Mouse (Mus musculus) heart, embryonic 10.5 days (tissue): ENCODE data around the gene Adrm1. TPM values are rescaled to one million over a fixed set of nuclear protein-coding genes. Genes with fewer than 3 reads are reported as not detected.
A peak's percentile ranks its signal among the peaks of the same experiment; 100 is the strongest.

ENCODE experiments used
- DNase-seq: peaks from one replicate; pipeline ENCODE4 v3.0.0-alpha.2; 2017; ENCODE audit warnings: low spot score
- H3K27ac ChIP-seq: fragments of 300-500 bp; sonication (generic); 2 replicates; pipeline ENCODE4 v1.5.1; 2016; ENCODE audit warnings: mild to moderate bottlenecking
- H3K27me3 ChIP-seq: fragments of 300-500 bp; sonication (generic); 2 replicates; pipeline ENCODE4 v1.6.1; 2016; ENCODE audit warnings: mild to moderate bottlenecking; ENCODE audit not compliant: poor library complexity, insufficient read depth, severe bottlenecking
- H3K36me3 ChIP-seq: fragments of 300-500 bp; sonication (generic); 2 replicates; pipeline ENCODE4 v1.6.1; 2016; ENCODE audit warnings: mild to moderate bottlenecking, moderate library complexity
- H3K4me1 ChIP-seq: fragments of 300-500 bp; sonication (generic); 2 replicates; pipeline ENCODE4 v1.6.1; 2016; ENCODE audit warnings: mild to moderate bottlenecking
- H3K4me3 ChIP-seq: fragments of 300-500 bp; sonication (generic); 2 replicates; pipeline ENCODE4 v1.5.1; 2016; ENCODE audit warnings: mild to moderate bottlenecking, moderate library complexity
- H3K9me3 ChIP-seq: fragments of 300-500 bp; sonication (generic); 2 replicates; pipeline ENCODE4 v1.6.1; 2016; ENCODE audit warnings: mild to moderate bottlenecking, moderate library complexity
- WGBS: fragments of 180-500 bp; shearing (Covaris S2); methylation state at CpG from one replicate; pipeline ENCODE4 v1.1.7; 2016; 5-methylcytosine and 5-hydroxymethylcytosine counted together
- polyA plus RNA-seq: library from polyadenylated mRNA; unstranded; fragments of >200 nt; fragmentation: Nextera tagmentation; extraction: Ambion mirVana; gene quantifications from 2 replicates; pipeline ENCODE4 v1.2.1, GENCODE M21; 2016

Gene Adrm1
- polyA plus RNA-seq, 1 experiment from 2014 or later: 240 TPM

DNA sequence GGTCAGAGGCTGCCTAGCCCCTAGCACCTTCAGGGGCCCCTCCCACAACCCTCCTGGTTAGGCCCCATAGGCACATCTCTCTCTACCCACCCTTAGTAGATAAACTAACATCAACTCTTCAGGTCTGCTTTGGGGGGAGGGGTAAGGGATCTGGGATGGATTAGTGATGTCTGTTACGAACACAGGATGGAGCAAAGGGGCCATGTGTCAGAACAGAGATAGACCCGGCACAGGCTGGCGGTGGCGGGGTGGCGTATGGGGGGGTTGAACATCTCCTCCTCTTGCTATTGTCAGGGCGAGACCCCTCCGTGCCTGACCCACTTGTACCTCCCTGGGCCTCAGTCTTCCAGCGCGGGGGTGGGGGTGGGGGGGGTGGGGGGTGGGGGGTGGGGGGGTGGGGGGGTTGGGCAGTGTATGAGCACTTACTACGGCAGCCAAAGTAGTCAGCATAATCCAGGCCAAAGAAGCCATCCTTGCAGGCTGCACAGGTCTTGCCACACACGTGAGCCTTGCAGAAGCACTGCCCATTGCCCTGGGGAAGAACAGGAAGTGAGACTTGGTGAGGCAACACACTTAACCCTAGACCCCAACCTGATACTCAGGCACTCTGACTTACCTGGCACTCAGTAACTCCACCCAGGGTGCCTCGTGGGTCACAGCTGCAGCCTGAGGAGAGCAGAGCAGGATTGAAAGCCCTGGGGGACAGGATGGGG, 25.5 kb downstream of the Adrm1 start:
- no peaks in the 10 kb centered on the region for H3K9me3 ChIP-seq
- H3K4me1 ChIP-seq: peaks cover 27% of the 10 kb centered on the region; the same call in 1 of the 2 replicates
- WGBS: 69% methylated on average over 10 of the region's 12 CpGs
- no peak overlapping the region for H3K27ac ChIP-seq
- no peak for DNase-seq
- H3K4me3 ChIP-seq: no peak overlapping the region
- no peaks in the 10 kb centered on the region for H3K27me3 ChIP-seq
- peaks cover 82% of the 10 kb centered on the region for H3K36me3 ChIP-seq

DNA sequence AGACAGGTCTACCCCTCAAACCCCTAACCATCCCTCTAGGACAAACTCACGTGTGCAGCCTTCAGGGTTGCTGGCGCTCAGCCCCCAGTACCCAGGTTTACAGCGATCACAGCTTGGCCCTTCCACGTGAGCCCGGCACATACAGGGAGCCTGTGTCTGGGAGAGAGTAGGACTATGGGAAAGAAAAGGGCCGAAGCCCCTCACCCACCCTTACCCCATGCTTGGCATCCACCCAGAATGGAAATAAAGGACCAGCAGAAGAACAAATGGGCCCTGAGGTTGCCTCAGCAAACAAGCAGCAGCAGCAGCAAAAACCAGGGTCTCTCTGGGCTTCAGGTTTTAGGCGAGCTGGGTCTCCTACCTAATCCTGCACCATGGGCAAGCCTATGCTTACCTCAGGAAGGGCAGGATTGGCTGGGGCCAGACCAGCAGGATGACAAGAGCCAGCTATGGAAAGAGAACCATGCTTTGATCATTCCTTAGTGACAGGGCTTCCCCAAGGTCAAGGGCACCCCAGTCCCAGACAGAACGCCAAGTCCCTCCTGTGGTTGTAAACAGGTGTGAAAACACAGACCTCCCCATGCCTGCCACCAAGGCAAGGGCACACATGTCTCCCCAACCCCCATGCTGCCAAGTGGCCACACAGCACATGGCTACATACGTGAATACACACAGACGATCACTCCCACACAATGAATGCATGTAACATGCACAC, 26.2 kb downstream of the Adrm1 start:
- no peak overlapping the region for H3K27ac ChIP-seq
- H3K27me3 ChIP-seq: no peaks in the 10 kb centered on the region
- no peaks in the 10 kb centered on the region for H3K9me3 ChIP-seq
- no peak for DNase-seq
- no peak overlapping the region for H3K4me3 ChIP-seq
- WGBS: 79% methylated on average over 10 of the region's 10 CpGs
- peaks cover 24% of the 10 kb centered on the region; the same call in 1 of the 2 replicates for H3K4me1 ChIP-seq
- peaks cover 82% of the 10 kb centered on the region for H3K36me3 ChIP-seq

DNA sequence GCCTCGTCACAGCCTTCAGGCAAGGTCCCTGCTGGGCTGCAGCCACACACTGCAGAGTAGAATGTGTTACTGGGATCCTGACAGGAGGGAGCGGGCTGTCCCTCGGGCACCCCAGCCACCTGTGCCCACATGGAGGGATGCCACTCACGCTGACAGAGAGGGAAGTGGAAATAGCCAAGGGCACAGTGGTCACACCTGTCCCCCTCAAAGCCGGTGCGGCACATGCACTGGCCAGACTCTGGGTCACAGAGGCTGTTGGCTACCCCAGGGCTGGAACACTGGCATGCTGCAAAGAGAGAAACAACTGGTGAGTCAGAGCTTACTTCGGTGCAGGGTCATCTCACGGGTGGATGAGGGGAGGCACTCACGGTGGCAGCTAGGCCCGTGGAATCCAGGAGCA, 27.5 kb downstream of the Adrm1 start:
- no peak overlapping the region for H3K4me3 ChIP-seq
- 83% methylated on average over 10 of the region's 10 CpGs for WGBS
- no peaks in the 10 kb centered on the region for H3K9me3 ChIP-seq
- DNase-seq: no peak
- peaks cover 21% of the 10 kb centered on the region; the same call in 1 of the 2 replicates for H3K4me1 ChIP-seq
- peaks cover 76% of the 10 kb centered on the region for H3K36me3 ChIP-seq
- no peaks in the 10 kb centered on the region for H3K27me3 ChIP-seq
- H3K27ac ChIP-seq: no peak overlapping the region

DNA sequence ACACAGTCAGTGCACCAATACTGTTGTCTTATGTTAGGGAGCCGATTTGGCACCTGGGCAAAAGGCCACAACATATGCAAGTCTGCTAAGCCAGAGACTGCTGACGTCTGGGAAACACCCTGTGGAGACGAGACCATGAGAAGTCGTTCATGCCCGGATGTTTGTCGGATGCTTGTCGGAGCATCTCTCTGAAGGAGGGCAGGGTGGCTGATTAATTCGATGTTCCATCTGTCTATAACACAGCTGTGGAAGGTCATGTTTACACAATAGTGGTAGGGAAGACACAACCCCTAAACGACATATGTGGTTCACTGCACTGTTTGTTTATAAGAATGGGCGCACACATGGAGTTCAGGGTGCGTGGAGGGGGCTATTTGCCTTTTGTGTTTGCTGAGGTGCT, 29.4 kb downstream of the Adrm1 start:
- Histone ChIP-seq H3K27ac (no peak overlapping the region), H3K9me3 (no peaks in the 10 kb centered on the region), H3K27me3 (no peaks in the 10 kb centered on the region), H3K36me3 (peaks cover 57% of the 10 kb centered on the region), H3K4me1 (peaks cover 30% of the 10 kb centered on the region), H3K4me3 (no peak overlapping the region)
- no peak for DNase-seq
- WGBS: 84% methylated on average over 11 of the region's 11 CpGs

DNA sequence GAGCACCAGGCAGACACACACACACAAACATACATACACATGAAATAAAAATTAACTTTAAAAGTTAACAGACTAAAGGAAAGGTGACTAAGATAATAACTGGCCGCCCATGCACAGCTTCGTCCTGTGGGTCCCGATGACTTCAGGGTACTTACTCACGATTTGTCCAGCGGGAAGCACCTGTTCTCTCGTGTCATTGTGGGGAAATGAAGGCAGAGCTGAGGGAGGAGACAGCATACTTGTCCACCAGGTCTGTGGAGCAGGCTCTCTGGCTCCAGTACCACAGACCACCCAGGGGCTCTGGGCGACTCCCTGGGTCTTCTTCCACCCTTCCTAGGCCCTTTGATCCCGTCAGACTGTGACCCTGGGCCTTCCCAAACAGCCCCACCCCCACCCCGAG, 30.0 kb downstream of the Adrm1 start:
- Histone ChIP-seq H3K27me3 (no peaks in the 10 kb centered on the region), H3K4me1 (peaks cover 34% of the 10 kb centered on the region), H3K9me3 (no peaks in the 10 kb centered on the region), H3K4me3 (no peak overlapping the region), H3K36me3 (peaks cover 56% of the 10 kb centered on the region), H3K27ac (no peak overlapping the region)
- WGBS: 78% methylated on average over 9 of the region's 9 CpGs
- DNase-seq: no peak

DNA sequence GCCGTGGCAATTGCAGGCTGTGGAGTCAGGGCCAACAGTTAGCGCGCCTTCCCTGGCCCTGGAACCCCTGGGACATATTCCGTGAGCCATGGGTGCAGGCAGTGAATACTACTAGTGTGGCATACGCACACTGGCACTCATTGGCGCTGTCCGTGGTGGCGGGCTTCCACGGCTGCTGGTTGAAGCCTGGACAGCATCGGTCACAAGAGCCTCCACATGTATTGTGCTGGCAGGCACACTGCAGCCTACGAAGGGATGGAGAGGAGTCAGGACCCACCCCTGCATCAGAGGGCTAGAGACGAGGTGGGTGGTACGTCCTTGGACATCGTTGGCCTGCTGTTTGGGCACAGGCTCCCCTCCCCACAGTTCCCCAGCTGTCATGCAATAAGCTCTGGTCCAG, 31.0 kb downstream of the Adrm1 start:
- Histone ChIP-seq H3K4me3 (no peak overlapping the region), H3K4me1 (peaks cover 29% of the 10 kb centered on the region), H3K36me3 (peaks cover 55% of the 10 kb centered on the region), H3K27me3 (no peaks in the 10 kb centered on the region), H3K27ac (no peak overlapping the region), H3K9me3 (no peaks in the 10 kb centered on the region)
- DNase-seq: no peak
- WGBS: 89% methylated on average over 14 of the region's 14 CpGs

DNA sequence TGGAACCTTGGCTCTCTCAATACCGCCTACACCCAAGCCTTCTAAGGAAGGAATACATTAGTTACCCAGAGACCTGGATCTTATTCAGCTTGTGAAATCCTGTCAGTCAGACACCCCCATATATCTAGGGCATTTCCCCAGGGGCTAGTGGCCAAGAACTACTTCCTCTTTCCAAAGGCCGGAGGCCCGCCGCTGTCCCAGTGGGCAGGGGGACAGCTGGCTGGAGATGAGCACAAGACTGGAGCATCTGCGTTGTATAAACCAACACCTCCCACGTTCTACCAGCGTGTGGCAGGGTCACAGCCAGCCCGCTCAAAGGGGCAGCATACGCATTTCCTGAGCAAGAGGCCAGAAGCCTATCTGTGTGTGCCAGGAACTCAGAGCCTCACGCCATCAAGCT, 31.5 kb downstream of the Adrm1 start:
- no peaks in the 10 kb centered on the region for H3K9me3 ChIP-seq
- H3K36me3 ChIP-seq: peaks cover 53% of the 10 kb centered on the region
- H3K4me1 ChIP-seq: peaks cover 26% of the 10 kb centered on the region
- H3K4me3 ChIP-seq: no peak overlapping the region
- no peaks in the 10 kb centered on the region for H3K27me3 ChIP-seq
- no peak overlapping the region for H3K27ac ChIP-seq
- no peak for DNase-seq
- WGBS: 82% methylated on average over 10 of the region's 10 CpGs

DNA sequence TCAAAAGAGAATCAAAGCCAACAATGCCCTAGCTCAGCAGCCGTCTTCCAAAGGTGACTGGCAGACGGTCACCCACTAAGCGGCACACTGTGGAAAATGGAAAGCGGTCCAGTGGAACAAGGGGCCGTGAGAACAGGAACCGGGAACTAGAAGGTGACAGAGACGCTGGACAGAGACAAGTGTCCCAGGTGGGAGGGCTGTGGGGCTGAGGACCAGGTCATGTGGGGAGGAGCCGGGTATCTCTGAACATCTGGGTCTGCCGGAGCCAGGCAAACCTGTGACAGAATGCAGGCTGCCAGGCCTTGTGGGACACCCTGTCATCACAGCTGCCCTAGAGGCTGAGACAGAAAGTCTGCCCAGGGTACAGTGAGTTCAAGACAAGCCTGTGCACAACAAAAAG, 33.2 kb downstream of the Adrm1 start:
- Histone ChIP-seq H3K4me1 (peaks cover 31% of the 10 kb centered on the region), H3K9me3 (no peaks in the 10 kb centered on the region), H3K4me3 (no peak overlapping the region), H3K36me3 (peaks cover 44% of the 10 kb centered on the region), H3K27me3 (no peaks in the 10 kb centered on the region), H3K27ac (no peak overlapping the region)
- DNase-seq: no peak
- 65% methylated on average over 9 of the region's 9 CpGs for WGBS

DNA sequence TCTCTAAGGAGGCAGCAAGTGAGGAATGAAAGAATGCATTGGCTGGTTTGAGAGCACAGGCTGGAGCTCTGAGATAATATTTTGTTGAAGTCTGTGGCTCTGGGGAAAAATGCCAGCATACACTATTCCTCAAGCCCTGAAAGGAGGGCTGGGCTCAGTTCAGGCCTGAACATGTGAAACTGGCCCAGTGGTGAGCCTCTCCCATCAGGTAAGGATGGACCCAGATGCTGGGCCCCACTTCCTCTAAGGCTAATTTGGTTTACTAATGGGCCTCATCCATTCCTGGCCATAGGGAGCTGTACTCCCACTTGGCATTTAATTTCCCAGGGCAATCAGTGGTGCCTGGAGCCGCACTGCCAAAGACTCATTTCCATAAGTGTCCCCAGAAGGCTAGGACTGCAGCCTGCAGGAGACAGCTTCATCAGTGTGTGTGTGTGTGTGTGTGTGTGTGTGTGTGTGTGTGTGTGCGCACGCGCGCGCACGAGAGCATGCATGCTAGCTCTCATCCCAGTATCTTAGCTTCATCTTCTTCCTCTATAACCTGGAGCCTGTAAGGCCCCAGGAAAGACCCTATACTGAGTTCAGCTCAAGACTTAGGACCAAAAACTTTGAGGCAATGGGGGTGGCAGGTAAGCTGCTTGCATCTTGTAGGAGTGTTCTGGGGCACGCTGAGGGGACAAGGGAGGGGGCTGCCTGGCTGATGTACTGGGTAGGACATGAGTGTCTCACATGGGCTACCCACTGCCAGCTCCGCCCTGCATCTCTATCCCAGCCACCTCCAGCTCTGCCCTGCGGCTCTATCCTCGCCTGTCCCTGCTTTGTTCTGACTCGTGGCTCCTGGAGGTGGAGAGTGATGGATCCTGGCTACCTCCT, 34.0 kb downstream of the Adrm1 start:
- Histone ChIP-seq H3K27me3 (no peaks in the 10 kb centered on the region), H3K9me3 (no peaks in the 10 kb centered on the region), H3K27ac (no peak overlapping the region), H3K36me3 (peaks cover 42% of the 10 kb centered on the region), H3K4me3 (no peak overlapping the region), H3K4me1 (peaks cover 28% of the 10 kb centered on the region)
- WGBS: 89% methylated on average over 12 of the region's 12 CpGs
- no peak for DNase-seq

DNA sequence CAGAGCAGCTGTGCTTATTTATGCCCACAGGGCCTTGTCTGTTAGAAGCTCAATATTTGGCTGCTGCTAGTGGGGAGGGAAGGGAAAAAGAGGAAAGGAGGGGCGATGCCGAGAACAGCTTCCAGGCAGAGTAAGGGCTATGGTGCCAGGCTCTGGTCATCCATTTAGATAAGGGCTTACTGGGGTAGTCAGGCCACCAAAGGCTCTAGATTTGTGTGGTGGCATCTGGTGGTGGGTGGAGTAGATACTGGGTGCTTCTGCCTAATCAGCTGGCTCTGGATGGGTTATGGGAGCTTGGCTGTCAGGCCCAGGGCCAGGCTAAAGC, 34.6 kb downstream of the Adrm1 start:
- Histone ChIP-seq H3K36me3 (peaks cover 42% of the 10 kb centered on the region), H3K9me3 (no peaks in the 10 kb centered on the region), H3K27ac (no peak overlapping the region), H3K4me1 (peaks cover 26% of the 10 kb centered on the region), H3K27me3 (no peaks in the 10 kb centered on the region), H3K4me3 (no peak overlapping the region)
- DNase-seq: no peak
- 71% methylated on average over 2 of the region's 2 CpGs for WGBS

DNA sequence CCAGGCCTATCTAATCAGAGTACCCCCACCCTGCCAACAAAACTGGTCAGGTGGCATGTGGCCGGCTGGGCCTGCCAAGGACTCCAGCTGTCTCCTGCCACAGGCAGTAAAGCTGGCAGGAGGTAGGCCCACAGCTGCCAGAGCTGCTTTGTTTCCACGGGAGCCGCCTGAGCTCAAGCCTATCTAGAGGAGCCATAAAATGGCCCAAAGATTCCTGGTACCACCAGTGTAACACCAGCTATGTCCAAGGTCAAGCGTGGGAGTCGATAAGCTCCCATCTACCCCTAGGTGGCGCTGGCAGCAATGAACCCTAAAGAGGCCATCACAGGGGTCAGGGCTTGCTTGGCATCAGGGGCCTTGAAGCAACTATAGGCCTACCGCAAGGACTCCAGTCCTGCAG, 36.6 kb downstream of the Adrm1 start:
- peaks cover 23% of the 10 kb centered on the region for H3K4me1 ChIP-seq
- 58% methylated on average over 7 of the region's 7 CpGs for WGBS

DNA sequence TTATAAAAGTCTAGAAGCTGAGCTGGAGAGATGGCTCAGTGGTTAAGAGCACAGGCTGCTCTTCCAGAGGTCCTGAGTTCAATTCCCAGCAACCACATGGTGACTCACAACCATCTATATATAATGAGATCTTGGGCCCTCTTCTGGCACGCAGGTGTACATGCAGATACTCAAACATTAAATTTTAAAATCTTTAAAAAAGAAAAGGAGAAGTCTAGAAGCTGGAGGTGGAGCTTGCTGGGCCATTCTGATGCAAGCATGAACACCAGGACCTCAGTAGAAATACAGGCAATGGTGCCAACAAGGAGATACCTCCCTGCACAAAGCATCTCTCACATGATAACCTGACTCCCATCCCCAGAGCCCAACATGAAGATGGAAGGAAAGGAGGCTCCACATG, 37.7 kb downstream of the Adrm1 start:
- DNase-seq: no peak
- Histone ChIP-seq H3K4me3 (no peak overlapping the region), H3K4me1 (peaks cover 28% of the 10 kb centered on the region), H3K36me3 (peaks cover 42% of the 10 kb centered on the region), H3K27ac (no peak overlapping the region), H3K9me3 (no peaks in the 10 kb centered on the region), H3K27me3 (no peaks in the 10 kb centered on the region)
- 90% methylated on average over 1 of the region's 1 CpGs for WGBS

More for the DNA sequence above, 36.6 kb downstream of the Adrm1 start:
- 0 out of 2 replicates have a peak overlapping the region, but pooled peaks have one; percentile 62 for H3K27ac ChIP-seq
- H3K27me3 ChIP-seq: no peaks in the 10 kb centered on the region
- H3K36me3 ChIP-seq: peaks cover 38% of the 10 kb centered on the region
- no peak for DNase-seq
- H3K4me3 ChIP-seq: no peak overlapping the region
- H3K9me3 ChIP-seq: no peaks in the 10 kb centered on the region

DNA sequence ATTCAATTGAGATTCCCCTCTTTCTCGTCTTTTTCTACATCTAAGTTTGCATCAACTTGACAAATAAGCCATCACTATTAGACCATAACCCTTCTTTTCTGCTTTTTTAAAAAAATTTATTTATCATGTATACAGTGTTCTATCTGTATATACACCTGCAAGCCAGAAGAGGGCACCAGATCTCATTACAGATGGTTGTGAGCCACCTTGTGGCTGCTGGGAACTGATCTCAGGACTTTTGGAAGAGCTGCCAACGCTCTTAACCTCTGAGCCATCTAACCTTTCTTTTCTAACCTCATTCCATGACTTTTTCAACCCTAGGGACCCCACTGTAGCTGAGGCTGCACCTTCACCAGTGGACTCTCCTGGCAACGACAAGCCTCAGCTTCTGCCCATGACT, 41.0 kb downstream of the Adrm1 start:
- H3K27me3 ChIP-seq: no peaks in the 10 kb centered on the region
- peaks cover 28% of the 10 kb centered on the region for H3K36me3 ChIP-seq
- no peak overlapping the region for H3K4me3 ChIP-seq
- no peak overlapping the region for H3K27ac ChIP-seq
- 90% methylated on average over 3 of the region's 3 CpGs for WGBS
- H3K9me3 ChIP-seq: no peaks in the 10 kb centered on the region
- DNase-seq: no peak
- H3K4me1 ChIP-seq: peaks cover 44% of the 10 kb centered on the region
